Mouse (Mus musculus) heart, embryonic 16.5 days (tissue): ENCODE data around the gene Apoc2. TPM values are rescaled to one million over a fixed set of nuclear protein-coding genes. Genes with fewer than 3 reads are reported as not detected.

Experiments
- ATAC-seq: fragments of 200-750 bp; cut with Nextera tagmentation; replicated peaks from 2 replicates; pipeline ENCODE4 v1.8.0; 2017; ENCODE audit warnings: moderate number of reproducible peaks; ENCODE audit not compliant: insufficient read depth, low FRiP score; ENCODE audit errors: extremely low read depth
- H3K27ac ChIP-seq: fragments of 300-500 bp; sonication (generic); 2 replicates; pipeline ENCODE4 v1.5.1; 2014; ENCODE audit warnings: mild to moderate bottlenecking, low read length, control low read depth, moderate library complexity
- H3K27me3 ChIP-seq: fragments of 300-500 bp; sonication (generic); 2 replicates; pipeline ENCODE4 v1.6.1; 2014; ENCODE audit warnings: low read length, mixed read lengths; ENCODE audit not compliant: control insufficient read depth, insufficient read depth
- H3K36me3 ChIP-seq: fragments of 300-500 bp; sonication (generic); 2 replicates; pipeline ENCODE4 v1.6.1; 2014; ENCODE audit not compliant: control insufficient read depth, insufficient read depth
- H3K4me1 ChIP-seq: fragments of 300-500 bp; sonication (generic); 2 replicates; pipeline ENCODE4 v1.6.1; 2014; ENCODE audit warnings: low read length, mixed read lengths; ENCODE audit not compliant: control insufficient read depth, insufficient read depth
- H3K4me2 ChIP-seq: fragments of 300-500 bp; sonication (generic); 2 replicates; pipeline ENCODE4 v1.6.1; 2014; ENCODE audit warnings: low read depth, mild to moderate bottlenecking, control low read depth, low read length
- H3K4me3 ChIP-seq: fragments of 300-500 bp; sonication (generic); 2 replicates; pipeline ENCODE4 v1.5.1; 2014; ENCODE audit warnings: mild to moderate bottlenecking, control low read depth, low read length
- H3K9ac ChIP-seq: fragments of 300-500 bp; sonication (generic); 2 replicates; pipeline ENCODE4 v1.6.1; 2014; ENCODE audit warnings: low read length, control low read depth
- H3K9me3 ChIP-seq: fragments of 300-500 bp; sonication (generic); replicated peaks from 2 replicates; pipeline ENCODE4 v1.6.1; 2016; ENCODE audit warnings: low read length; ENCODE audit not compliant: control insufficient read depth
- WGBS: fragments of 180-500 bp; shearing (Covaris S2); extraction: QIAGEN DNeasy Blood & Tissue Kit; methylation state at CpG from one replicate; pipeline ENCODE4 v1.1.7; 2014; 5-methylcytosine and 5-hydroxymethylcytosine counted together
- polyA plus RNA-seq: library from polyadenylated mRNA; unstranded; fragments of >200 nt; fragmentation: Nextera tagmentation; extraction: Ambion mirVana; gene quantifications from 2 replicates; pipeline ENCODE4 v1.2.1, GENCODE M21; 2015

Apoc2 gene
- polyA plus RNA-seq, 1 experiment from 2014 or later: 1.2 TPM

GRCm38 (mm10) chr7:19686521-19686920 is 8.8 kb upstream of the Apoc2 start:
- WGBS: 79% methylated on average over 6 of the region's 6 CpGs
- H3K36me3 ChIP-seq: no peaks in the 10 kb centered on the region
- no peak overlapping the region for H3K4me2 ChIP-seq
- no peak overlapping the region for H3K9ac ChIP-seq
- H3K4me3 ChIP-seq: no peak overlapping the region
- no peaks in the 10 kb centered on the region for H3K27me3 ChIP-seq
- ATAC-seq: no peak
- H3K4me1 ChIP-seq: no peaks in the 10 kb centered on the region
- H3K9me3 ChIP-seq: no peaks in the 10 kb centered on the region
- no peak overlapping the region for H3K27ac ChIP-seq

DNA sequence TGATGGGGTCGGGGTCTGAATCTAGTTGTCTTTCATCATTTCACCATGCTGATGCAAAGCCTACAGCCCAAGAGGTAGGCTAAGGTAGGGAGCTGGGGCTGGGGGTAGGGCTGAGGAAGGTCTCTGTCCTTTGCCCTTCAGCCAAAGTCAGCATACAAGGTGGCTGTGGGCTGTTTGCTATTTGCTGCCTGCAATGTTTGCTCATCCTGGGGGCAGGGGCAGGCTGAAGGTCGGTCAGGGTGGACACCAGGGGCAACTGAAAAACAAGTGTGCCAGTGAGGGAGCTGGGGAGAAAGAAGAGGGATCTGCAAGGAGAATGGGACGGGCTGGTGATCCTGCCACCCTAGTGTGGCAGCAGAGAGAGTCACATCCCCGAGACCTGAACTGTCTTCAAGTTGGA is 7.6 kb upstream of the Apoc2 start:
- H3K27ac ChIP-seq: no peak overlapping the region
- H3K4me1 ChIP-seq: no peaks in the 10 kb centered on the region
- ATAC-seq: no peak
- H3K9ac ChIP-seq: no peak overlapping the region
- WGBS: 53% methylated on average over 4 of the region's 4 CpGs
- H3K4me3 ChIP-seq: no peak overlapping the region
- no peaks in the 10 kb centered on the region for H3K27me3 ChIP-seq
- H3K9me3 ChIP-seq: no peaks in the 10 kb centered on the region
- no peaks in the 10 kb centered on the region for H3K36me3 ChIP-seq
- H3K4me2 ChIP-seq: no peak overlapping the region

DNA sequence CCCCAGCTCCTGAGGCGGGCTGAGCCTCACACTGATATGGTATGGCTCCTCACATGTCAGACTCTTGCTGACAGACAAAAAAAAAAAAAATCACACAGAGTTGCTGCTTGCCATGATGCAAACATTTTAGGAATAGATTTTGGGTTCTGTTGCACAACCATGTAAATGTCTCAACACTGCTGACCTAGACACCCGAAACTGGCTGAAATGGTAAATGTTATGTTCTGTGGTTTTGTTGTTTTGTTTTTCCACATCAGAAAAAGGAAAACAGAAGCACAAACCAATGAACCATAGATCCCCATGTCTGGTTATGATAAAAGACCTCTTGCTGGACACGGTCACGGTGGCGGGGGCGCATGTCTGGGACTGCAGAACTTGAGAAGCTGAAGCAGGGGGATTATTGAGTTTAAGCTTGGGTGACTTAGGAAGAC is 6.0 kb upstream of the Apoc2 start:
- Histone ChIP-seq H3K36me3 (no peaks in the 10 kb centered on the region), H3K4me1 (no peaks in the 10 kb centered on the region), H3K4me3 (no peak overlapping the region), H3K4me2 (no peak overlapping the region), H3K27me3 (no peaks in the 10 kb centered on the region), H3K9ac (no peak overlapping the region), H3K27ac (no peak overlapping the region), H3K9me3 (no peaks in the 10 kb centered on the region)
- ATAC-seq: no peak
- WGBS: 83% methylated on average over 6 of the region's 6 CpGs

- Histone ChIP-seq H3K4me2 (no peak overlapping the region), H3K27me3 (no peaks in the 10 kb centered on the region), H3K4me3 (no peak overlapping the region), H3K36me3 (no peaks in the 10 kb centered on the region), H3K4me1 (no peaks in the 10 kb centered on the region), H3K9me3 (no peaks in the 10 kb centered on the region), H3K9ac (no peak overlapping the region), H3K27ac (no peak overlapping the region)
- no peak for ATAC-seq
- 70% methylated on average over 3 of the region's 3 CpGs for WGBS
Observed at GRCm38 (mm10) chr7:19682979-19683378, 5.2 kb upstream of the Apoc2 start.

- no peak for ATAC-seq
- H3K36me3 ChIP-seq: no peaks in the 10 kb centered on the region
- no peak within 1 kb of the TSS for H3K27ac ChIP-seq
- H3K4me2 ChIP-seq: no peak within 1 kb of the TSS
- H3K4me3 ChIP-seq: no peak within 1 kb of the TSS
- H3K9me3 ChIP-seq: no peaks in the 10 kb centered on the region
- WGBS: 49% methylated on average over 8 of the region's 8 CpGs
- H3K27me3 ChIP-seq: no peaks in the 10 kb centered on the region
- no peaks in the 10 kb centered on the region for H3K4me1 ChIP-seq
- no peak within 1 kb of the TSS for H3K9ac ChIP-seq
Observed at GRCm38 (mm10) chr7:19681202-19681694, 3.5 kb upstream of the Apoc2 start, which contains the start of the genes Gm44805 and Apoc4. Gm44805 (minus strand) TSS chr7:19681423. Apoc4 (minus strand) TSS chr7:19681479.

GRCm38 (mm10) chr7:19680702-19681101 is 3.0 kb upstream of the Apoc2 start:
- H3K36me3 ChIP-seq: no peaks in the 10 kb centered on the region
- H3K27ac ChIP-seq: no peak overlapping the region
- no peaks in the 10 kb centered on the region for H3K27me3 ChIP-seq
- H3K4me2 ChIP-seq: no peak overlapping the region
- 87% methylated on average over 2 of the region's 2 CpGs for WGBS
- no peak for ATAC-seq
- H3K9me3 ChIP-seq: no peaks in the 10 kb centered on the region
- H3K4me3 ChIP-seq: no peak overlapping the region
- no peaks in the 10 kb centered on the region for H3K4me1 ChIP-seq
- H3K9ac ChIP-seq: no peak overlapping the region

GRCm38 (mm10) chr7:19678901-19679300 is 1.2 kb upstream of the Apoc2 start:
- H3K4me1 ChIP-seq: no peaks in the 10 kb centered on the region
- ATAC-seq: no peak
- H3K9ac ChIP-seq: no peak overlapping the region
- WGBS: 84% methylated on average over 3 of the region's 3 CpGs
- H3K4me3 ChIP-seq: no peak overlapping the region
- H3K27me3 ChIP-seq: no peaks in the 10 kb centered on the region
- no peak overlapping the region for H3K4me2 ChIP-seq
- no peaks in the 10 kb centered on the region for H3K36me3 ChIP-seq
- H3K9me3 ChIP-seq: no peaks in the 10 kb centered on the region
- H3K27ac ChIP-seq: no peak overlapping the region

- Histone ChIP-seq H3K36me3 (no peaks in the 10 kb centered on the region), H3K4me3 (no peak overlapping the region), H3K9ac (no peak overlapping the region), H3K27me3 (no peaks in the 10 kb centered on the region), H3K27ac (no peak overlapping the region), H3K4me2 (no peak overlapping the region), H3K4me1 (no peaks in the 10 kb centered on the region), H3K9me3 (no peaks in the 10 kb centered on the region)
- no peak for ATAC-seq
- 67% methylated on average over 1 of the region's 1 CpGs for WGBS
Observed at GRCm38 (mm10) chr7:19676662-19677061, 1.1 kb downstream of the Apoc2 start.

GRCm38 (mm10) chr7:19675824-19676223 is 1.9 kb downstream of the Apoc2 start:
- Histone ChIP-seq H3K36me3 (no peaks in the 10 kb centered on the region), H3K27me3 (no peaks in the 10 kb centered on the region), H3K9me3 (no peaks in the 10 kb centered on the region), H3K27ac (no peak overlapping the region), H3K4me2 (no peak overlapping the region), H3K4me3 (no peak overlapping the region), H3K9ac (no peak overlapping the region), H3K4me1 (no peaks in the 10 kb centered on the region)
- WGBS: 79% methylated on average over 10 of the region's 10 CpGs
- no peak for ATAC-seq
